Mouse (Mus musculus) intestine, embryonic 14.5 days (tissue): ENCODE measurements around the gene Dck. TPM values are rescaled to one million over a fixed set of nuclear protein-coding genes. Genes with fewer than 3 reads are reported as not detected.

Experiments
- ATAC-seq: fragments of 200-750 bp; cut with Nextera tagmentation; replicated peaks from 2 replicates; pipeline ENCODE4 v1.8.0; 2017; ENCODE audit warnings: low read depth, moderate number of reproducible peaks, moderate TSS enrichment, moderate library complexity; ENCODE audit not compliant: low FRiP score, low TSS enrichment
- DNase-seq: peaks from one replicate; pipeline ENCODE4 v3.0.0-alpha.2; 2018; ENCODE audit warnings: low spot score
- H3K27ac ChIP-seq: fragments of 300-500 bp; sonication (generic); 2 replicates; pipeline ENCODE4 v1.5.1; 2014; ENCODE audit warnings: low read depth, mild to moderate bottlenecking, control low read depth
- H3K27me3 ChIP-seq: fragments of 300-500 bp; sonication (generic); replicated peaks from 2 replicates; pipeline ENCODE4 v1.6.1; 2014; ENCODE audit warnings: low read length, control low read depth; ENCODE audit not compliant: control insufficient read depth, insufficient read depth
- H3K36me3 ChIP-seq: fragments of 300-500 bp; sonication (generic); 2 replicates; pipeline ENCODE4 v1.6.1; 2014; ENCODE audit warnings: low read length, control low read depth; ENCODE audit not compliant: control insufficient read depth, insufficient read depth
- H3K4me1 ChIP-seq: fragments of 300-500 bp; sonication (generic); replicated peaks from 2 replicates; pipeline ENCODE4 v1.6.1; 2014; ENCODE audit warnings: low read length, control low read depth, mixed read lengths; ENCODE audit not compliant: control insufficient read depth, insufficient read depth
- H3K4me2 ChIP-seq: fragments of 300-500 bp; sonication (generic); 2 replicates; pipeline ENCODE4 v1.6.1; 2014; ENCODE audit warnings: low read length
- H3K4me3 ChIP-seq: fragments of 300-500 bp; sonication (generic); 2 replicates; pipeline ENCODE4 v1.5.1; 2014; ENCODE audit warnings: low read depth, low read length, control low read depth, mixed read lengths
- H3K9ac ChIP-seq: fragments of 300-500 bp; sonication (generic); 2 replicates; pipeline ENCODE4 v1.6.1; 2014; ENCODE audit warnings: mild to moderate bottlenecking, low read length
- H3K9me3 ChIP-seq: fragments of 300-500 bp; sonication (generic); 2 replicates; pipeline ENCODE4 v1.6.1; 2016; ENCODE audit warnings: low read length, control low read depth; ENCODE audit not compliant: control insufficient read depth
- WGBS: fragments of 180-500 bp; shearing (Covaris S2); extraction: QIAGEN DNeasy Blood & Tissue Kit; methylation state at CpG from one replicate; pipeline ENCODE4 v1.1.7; 2014; 5-methylcytosine and 5-hydroxymethylcytosine counted together
- polyA plus RNA-seq: library from polyadenylated mRNA; unstranded; fragments of >200 nt; fragmentation: Nextera tagmentation; extraction: Ambion mirVana; gene quantifications from 2 replicates; pipeline ENCODE4 v1.2.1, GENCODE M21; 2014

Gene Dck
- polyA plus RNA-seq, 1 experiment from 2014 or later, result 49.6 TPM

DNA sequence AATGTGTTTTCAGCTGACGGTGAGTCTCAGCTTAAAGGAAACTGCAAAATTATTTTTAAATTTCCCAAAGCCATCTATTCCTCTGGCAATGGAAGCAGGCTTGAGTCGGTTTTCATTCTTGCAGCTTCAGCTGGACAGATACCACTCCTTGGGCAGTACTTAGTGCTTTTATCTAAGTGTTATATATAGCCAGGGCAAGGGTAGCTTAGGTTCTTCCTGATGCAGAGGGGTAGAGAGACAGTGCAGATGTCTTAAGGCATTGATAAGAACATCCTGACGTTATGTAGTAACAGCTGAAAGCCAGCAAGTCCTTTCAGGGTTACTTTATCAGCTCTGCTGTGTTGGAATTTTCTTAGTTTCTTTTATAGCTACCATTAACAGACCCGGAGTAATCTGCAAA is 66.1 kb downstream of the Dck start:
- no peaks in the 10 kb centered on the region for H3K9me3 ChIP-seq
- H3K4me2 ChIP-seq, result no peak overlapping the region
- no peaks in the 10 kb centered on the region for H3K36me3 ChIP-seq
- no peaks in the 10 kb centered on the region for H3K27me3 ChIP-seq
- no peak for ATAC-seq
- no peaks in the 10 kb centered on the region for H3K4me1 ChIP-seq
- WGBS, result 58% methylated on average over 4 of the region's 4 CpGs
- no peak overlapping the region for H3K9ac ChIP-seq
- DNase-seq, result no peak
- no peak overlapping the region for H3K27ac ChIP-seq
- no peak overlapping the region for H3K4me3 ChIP-seq

DNA sequence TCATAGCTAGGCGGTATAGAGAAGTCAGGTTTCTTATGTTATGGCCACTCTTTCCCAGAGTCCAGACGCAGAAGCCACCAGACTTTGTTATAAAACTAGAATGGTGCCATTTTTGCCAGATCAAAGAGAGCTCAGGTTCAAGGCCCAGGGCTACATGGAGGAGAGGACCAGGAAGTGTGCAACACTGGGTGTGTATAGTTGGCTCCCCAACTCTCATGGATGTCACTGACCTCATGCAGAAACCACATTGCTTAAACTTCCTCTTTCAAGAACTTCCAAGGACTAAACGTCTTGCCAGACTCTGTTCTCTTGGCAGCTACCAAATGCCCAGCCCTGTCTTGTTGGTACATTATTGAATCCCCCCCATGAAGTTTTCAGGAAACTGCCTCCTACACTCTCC is 67.1 kb downstream of the Dck start:
- H3K9ac ChIP-seq, result no peak overlapping the region
- H3K4me3 ChIP-seq, result no peak overlapping the region
- H3K27me3 ChIP-seq, result no peaks in the 10 kb centered on the region
- ATAC-seq (no peak), DNase-seq (no peak)
- no peak overlapping the region for H3K4me2 ChIP-seq
- H3K4me1 ChIP-seq, result no peaks in the 10 kb centered on the region
- no peaks in the 10 kb centered on the region for H3K9me3 ChIP-seq
- 83% methylated on average over 3 of the region's 3 CpGs for WGBS
- H3K36me3 ChIP-seq, result no peaks in the 10 kb centered on the region
- no peak overlapping the region for H3K27ac ChIP-seq

Other genes starting within 250 kb of the Dck start
- gene Jchain, start 237.1 kb upstream of the Dck start, polyA plus RNA-seq, result 0.17 TPM in 1 of 2 replicates, not detected in the other
- gene Utp3, start 210.5 kb upstream of the Dck start, polyA plus RNA-seq, result 63.6 and 63.9 TPM in 2 replicates
- 23.4 and 23.6 TPM in 2 replicates for gene Rufy3, start 200.0 kb upstream of the Dck start, polyA plus RNA-seq
- 58.5 and 59.5 TPM in 2 replicates for gene Grsf1, start 88.8 kb upstream of the Dck start, polyA plus RNA-seq
- gene Mob1b, start 44.1 kb upstream of the Dck start, polyA plus RNA-seq, result 14.7 and 16.9 TPM in 2 replicates
- 4.0 and 5.9 TPM in 2 replicates for gene Slc4a4, start 121.8 kb downstream of the Dck start, polyA plus RNA-seq